Mouse (Mus musculus) myocyte (in vitro differentiated cells): ENCODE data around the gene Mon2. TPM values are rescaled to one million over a fixed set of nuclear protein-coding genes. Genes with fewer than 3 reads are reported as not detected.

Experiments used
- H3K27me3 ChIP-seq: one replicate; pipeline ENCODE4 v1.6.1; 2011; ENCODE audit not compliant: control insufficient read depth, insufficient read depth, insufficient read length
- H3K36me3 ChIP-seq: one replicate; pipeline ENCODE4 v1.6.1; 2011; ENCODE audit not compliant: control insufficient read depth, insufficient read depth
- H3K4me2 ChIP-seq: one replicate; pipeline ENCODE4 v1.6.1; 2011; ENCODE audit warnings: low read depth, control low read depth
- H3K4me3 ChIP-seq: one replicate; pipeline ENCODE4 v1.5.1; 2011; ENCODE audit warnings: mild to moderate bottlenecking, control low read depth, moderate library complexity
- H3K79me2 ChIP-seq: one replicate; pipeline ENCODE4 v1.6.1; 2011; ENCODE audit not compliant: control insufficient read depth, insufficient read depth
- H3ac ChIP-seq: one replicate; pipeline ENCODE4 v1.6.1; 2011; ENCODE audit not compliant: control insufficient read depth, insufficient read length
- CEBPB ChIP-seq: IDR thresholded peaks from 2 replicates; pipeline ENCODE4 v1.6.1; 2011; ENCODE audit warnings: mild to moderate bottlenecking, moderate library complexity; ENCODE audit not compliant: poor library complexity, insufficient read depth, severe bottlenecking
- E2F4 ChIP-seq: IDR thresholded peaks from one replicate; pipeline ENCODE4 v1.6.1; 2011; ENCODE audit warnings: mild to moderate bottlenecking, control low read depth, moderate library complexity; ENCODE audit not compliant: insufficient read depth
- MAX ChIP-seq: IDR thresholded peaks from one replicate; pipeline ENCODE4 v1.6.1; 2011; ENCODE audit warnings: low read depth, mild to moderate bottlenecking, control low read depth
- MYOD1 ChIP-seq, 3 experiments: IDR thresholded peaks; one replicate each; pipeline ENCODE4 v1.6.1; 2011; ENCODE audit warnings: control low read depth in 2 of 3, low read depth in 2 of 3, mild to moderate bottlenecking in 2 of 3, moderate library complexity in 1 of 3; ENCODE audit not compliant: insufficient read length in 2 of 3, control insufficient read depth in 1 of 3
- MYOG ChIP-seq, 3 experiments: IDR thresholded peaks; one replicate each; pipeline ENCODE4 v1.6.1; 2011; ENCODE audit warnings: control low read depth in 2 of 3, low read depth in 2 of 3, mild to moderate bottlenecking in 2 of 3; ENCODE audit not compliant: insufficient read length in 2 of 3, control insufficient read depth in 1 of 3, insufficient read depth in 1 of 3
- POLR2A ChIP-seq: IDR thresholded peaks from one replicate; pipeline ENCODE4 v1.6.1; 2011; ENCODE audit warnings: low read depth, mild to moderate bottlenecking, control low read depth, moderate library complexity; ENCODE audit not compliant: insufficient read length
- POLR2AphosphoS2 ChIP-seq: IDR thresholded peaks from one replicate; pipeline ENCODE4 v1.6.1; 2011; ENCODE audit warnings: low read depth, control low read depth; ENCODE audit not compliant: insufficient read length
- REST ChIP-seq: IDR thresholded peaks from one replicate; pipeline ENCODE4 v1.6.1; 2011; ENCODE audit warnings: mild to moderate bottlenecking, control low read depth, moderate library complexity; ENCODE audit not compliant: insufficient read depth, insufficient read length
- SRF ChIP-seq: IDR thresholded peaks from one replicate; pipeline ENCODE4 v1.6.1; 2011; ENCODE audit warnings: low read depth; ENCODE audit not compliant: control insufficient read depth, insufficient read length
- TCF12 ChIP-seq: IDR thresholded peaks from one replicate; pipeline ENCODE4 v1.6.1; 2011; ENCODE audit warnings: mild to moderate bottlenecking, control low read depth; ENCODE audit not compliant: poor library complexity, insufficient read depth, severe bottlenecking
- TCF3 ChIP-seq: IDR thresholded peaks from one replicate; pipeline ENCODE4 v1.6.1; 2011; ENCODE audit warnings: low read depth, control low read depth; ENCODE audit not compliant: insufficient read length
- USF1 ChIP-seq: IDR thresholded peaks from one replicate; pipeline ENCODE4 v1.6.1; 2011; ENCODE audit warnings: low read depth, mild to moderate bottlenecking, control low read depth, moderate library complexity
- polyA plus RNA-seq: library from polyadenylated mRNA; unstranded; fragments of >200 nt; fragmentation: generic; extraction: Trizol; gene quantifications from one replicate; pipeline ENCODE4 v1.2.1, GENCODE M21; 2012; ENCODE audit warnings: missing spikeins

Mon2 gene
- polyA plus RNA-seq, 1 experiment: 31.0 TPM

DNA sequence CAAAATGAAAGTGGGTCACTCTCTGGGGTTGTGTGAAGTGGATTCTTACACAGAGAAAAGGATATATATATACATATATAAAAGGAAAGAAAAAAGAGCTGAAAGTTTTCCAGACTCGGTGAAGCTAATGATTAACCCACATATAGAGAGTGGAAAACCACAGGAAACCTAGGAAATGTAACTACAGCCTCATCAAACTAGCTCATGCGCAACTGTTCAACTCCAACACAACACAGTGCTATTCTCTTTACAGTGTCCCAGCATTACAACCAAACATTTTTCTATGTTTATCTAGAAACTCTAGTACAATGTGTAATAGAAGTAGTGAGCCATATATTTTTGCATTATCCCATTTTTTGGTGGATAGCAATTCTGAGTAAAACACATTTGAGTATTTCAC lies 24.3 kb upstream of the Mon2 start:
- no peak overlapping the region for H3K4me2 ChIP-seq
- no peak overlapping the region for H3ac ChIP-seq
- H3K79me2 ChIP-seq: no peaks in the 10 kb centered on the region
- H3K4me3 ChIP-seq: no peak overlapping the region
- no peak for TF ChIP-seq CEBPB
- H3K36me3 ChIP-seq: no peaks in the 10 kb centered on the region
- H3K27me3 ChIP-seq: no peaks in the 10 kb centered on the region

DNA sequence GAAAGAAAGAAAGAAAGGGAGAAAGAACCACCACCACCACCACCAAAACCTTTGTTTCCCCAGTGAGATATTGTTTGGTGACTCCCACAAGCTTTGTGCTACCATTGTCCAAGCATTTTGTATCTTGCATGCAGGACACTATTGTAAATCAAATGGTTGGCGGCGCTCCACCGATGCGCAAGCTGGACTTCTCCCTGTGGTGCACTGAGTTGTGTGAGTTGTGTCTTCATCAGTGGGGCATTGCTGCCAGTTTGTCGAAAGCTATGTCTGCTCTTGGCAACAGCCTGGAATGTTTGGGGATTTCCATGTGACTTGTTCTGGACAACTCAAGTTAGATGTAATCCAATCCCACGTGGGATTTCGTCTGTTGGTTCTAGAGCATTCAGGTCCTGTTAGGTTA lies 18.2 kb upstream of the Mon2 start:
- H3K79me2 ChIP-seq: no peaks in the 10 kb centered on the region
- no peak overlapping the region for H3ac ChIP-seq
- no peaks in the 10 kb centered on the region for H3K27me3 ChIP-seq
- TF ChIP-seq CEBPB (no peak), SRF (no peak), TCF12 (no peak), MYOG (IDR thresholded peaks at IDR 0.05; ENCODE audit: control insufficient read depth in 1 of 3, insufficient read depth in 1 of 3, insufficient read length in 2 of 3, low read depth in 2 of 3) (no peak), TCF3 (no peak)
- no peak overlapping the region for H3K4me3 ChIP-seq
- H3K4me2 ChIP-seq: no peak overlapping the region
- H3K36me3 ChIP-seq: no peaks in the 10 kb centered on the region

DNA sequence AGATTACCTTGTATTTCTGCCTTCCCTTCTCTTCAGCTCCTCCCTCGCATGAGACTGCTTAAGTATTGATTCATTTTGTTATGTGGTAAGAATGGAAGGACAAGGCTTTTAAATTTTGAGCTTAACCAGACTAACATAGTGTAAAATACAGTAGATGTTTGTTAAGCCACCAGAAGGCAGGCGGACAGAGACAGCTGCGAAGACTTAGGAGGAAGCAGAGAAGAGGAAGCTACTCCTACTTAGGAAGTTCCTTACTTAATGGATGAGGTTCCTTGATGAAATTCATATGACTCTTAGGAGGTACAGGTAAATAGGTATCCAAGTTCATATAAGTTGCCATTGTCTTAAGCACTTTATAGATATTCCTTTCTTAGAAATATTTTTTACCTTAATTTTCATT lies 16.3 kb upstream of the Mon2 start:
- no peak for TF ChIP-seq REST
- no peak for TF ChIP-seq CEBPB
- no peak for TF ChIP-seq MYOG (IDR thresholded peaks at IDR 0.05; ENCODE audit: control insufficient read depth in 1 of 3, insufficient read depth in 1 of 3, insufficient read length in 2 of 3, low read depth in 2 of 3)
- no peak for TF ChIP-seq USF1
- TF ChIP-seq TCF3: no peak
- no peak for TF ChIP-seq SRF
- no peak for TF ChIP-seq MAX
- no peak for TF ChIP-seq E2F4
- TF ChIP-seq MYOD1 (IDR thresholded peaks at IDR 0.05; ENCODE audit: control insufficient read depth in 1 of 3, insufficient read length in 2 of 3, low read depth in 2 of 3): no peak
- no peak for TF ChIP-seq POLR2A
- no peak for TF ChIP-seq POLR2AphosphoS2
- no peak for TF ChIP-seq TCF12
- Histone ChIP-seq H3K79me2 (no peaks in the 10 kb centered on the region), H3K4me2 (no peak overlapping the region)

DNA sequence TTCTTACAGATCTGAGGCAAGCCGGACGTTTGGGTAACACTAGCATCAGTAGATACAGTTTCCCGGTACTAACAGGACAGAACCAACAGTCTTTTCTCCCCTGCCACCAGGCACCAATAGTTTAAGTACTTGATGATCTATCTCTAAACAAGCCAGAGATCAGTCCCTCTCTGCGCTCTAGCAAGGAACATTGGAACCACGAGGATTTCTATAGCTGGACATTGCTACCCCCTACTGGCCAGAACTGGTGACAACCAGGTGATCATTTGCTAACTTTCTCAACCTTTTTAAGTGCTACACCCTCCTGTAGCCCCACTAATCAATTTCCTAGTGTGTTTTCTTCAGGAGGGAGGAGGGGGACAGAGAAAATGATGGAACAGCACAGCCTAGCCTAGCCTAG lies 15.4 kb upstream of the Mon2 start:
- no peak overlapping the region for H3K4me3 ChIP-seq
- H3ac ChIP-seq: no peak overlapping the region
- no peak overlapping the region for H3K4me2 ChIP-seq
- no peak for TF ChIP-seq CEBPB
- TF ChIP-seq USF1: no peak
- TF ChIP-seq TCF12: no peak
- TF ChIP-seq MYOD1 (IDR thresholded peaks at IDR 0.05; ENCODE audit: control insufficient read depth in 1 of 3, insufficient read length in 2 of 3, low read depth in 2 of 3): no peak
- TF ChIP-seq E2F4: no peak
- TF ChIP-seq MAX: no peak
- no peak for TF ChIP-seq POLR2AphosphoS2
- no peak for TF ChIP-seq POLR2A
- no peak for TF ChIP-seq REST
- TF ChIP-seq MYOG (IDR thresholded peaks at IDR 0.05; ENCODE audit: control insufficient read depth in 1 of 3, insufficient read depth in 1 of 3, insufficient read length in 2 of 3, low read depth in 2 of 3): no peak
- no peaks in the 10 kb centered on the region for H3K36me3 ChIP-seq
- no peaks in the 10 kb centered on the region for H3K79me2 ChIP-seq
- H3K27me3 ChIP-seq: no peaks in the 10 kb centered on the region

More for the DNA sequence above, 16.3 kb upstream of the Mon2 start:
- Histone ChIP-seq H3K27me3 (no peaks in the 10 kb centered on the region), H3K36me3 (no peaks in the 10 kb centered on the region), H3K4me3 (no peak overlapping the region), H3ac (no peak overlapping the region)

DNA sequence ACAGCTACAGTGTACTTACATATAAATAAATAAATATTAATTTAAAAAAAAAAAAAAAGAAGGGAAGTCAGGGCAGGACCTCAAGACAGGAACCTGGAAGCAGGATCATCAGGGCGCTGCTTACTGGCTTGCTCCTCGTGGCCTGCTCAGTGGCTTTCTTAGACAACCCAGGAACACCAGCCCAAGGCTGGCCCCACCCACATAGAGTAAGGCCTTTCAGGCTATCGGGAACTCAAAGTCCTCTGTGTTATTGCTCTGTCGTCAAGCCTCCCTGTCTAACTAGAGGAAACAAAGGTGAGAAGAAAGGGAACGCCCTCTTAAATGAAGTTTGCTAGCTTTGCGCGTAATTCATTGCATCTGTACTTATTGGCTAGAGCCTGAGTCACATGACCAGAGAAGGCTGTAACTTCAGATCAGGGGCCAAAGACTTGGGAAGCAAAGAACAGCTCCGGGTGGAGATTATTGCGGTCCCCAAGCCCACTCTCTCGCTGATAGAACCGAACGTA lies 13.2 kb upstream of the Mon2 start:
- Histone ChIP-seq H3K4me2 (no peak overlapping the region), H3ac (no peak overlapping the region), H3K36me3 (no peaks in the 10 kb centered on the region), H3K27me3 (peaks cover 4% of the 10 kb centered on the region), H3K4me3 (no peak overlapping the region), H3K79me2 (no peaks in the 10 kb centered on the region)
- TF ChIP-seq TCF12 (no peak), E2F4 (no peak), CEBPB (no peak), REST (no peak), SRF (no peak), MAX (no peak), POLR2A (no peak), MYOD1 (IDR thresholded peaks at IDR 0.05; ENCODE audit: control insufficient read depth in 1 of 3, insufficient read length in 2 of 3, low read depth in 2 of 3) (no peak), TCF3 (no peak), POLR2AphosphoS2 (no peak), MYOG (IDR thresholded peaks at IDR 0.05; ENCODE audit: control insufficient read depth in 1 of 3, insufficient read depth in 1 of 3, insufficient read length in 2 of 3, low read depth in 2 of 3) (no peak)
